Mouse (Mus musculus) liver, embryonic 14.5 days (tissue): ENCODE data around the gene Fam118a.

Experiments used
- CTCF ChIP-seq: IDR thresholded peaks from 2 replicates; pipeline ENCODE4 v1.5.1; 2016; ENCODE audit warnings: antibody characterized with exemption, low read depth, control low read depth
- EP300 ChIP-seq: IDR thresholded peaks from 2 replicates; pipeline ENCODE4 v1.6.1; 2016; ENCODE audit warnings: antibody characterized with exemption, low read depth

GRCm38 (mm10) chr15:85046230-85046950 lies 17.6 kb downstream of the Fam118a start:
- no peak for TF ChIP-seq CTCF
- no peak for TF ChIP-seq EP300
